Mouse (Mus musculus) ES-Bruce4 (cell line): Measurements from ENCODE around the gene Tgfbr2.

ENCODE experiments used
- CTCF ChIP-seq: IDR thresholded peaks from one replicate; pipeline ENCODE4 v1.8.1; 2011; ENCODE audit warnings: low read depth, low read length
- EP300 ChIP-seq: IDR thresholded peaks from 2 replicates; pipeline ENCODE4 v1.6.1; 2011; ENCODE audit warnings: low read depth, low read length; ENCODE audit not compliant: insufficient read depth
- POLR2A ChIP-seq: IDR thresholded peaks from one replicate; pipeline ENCODE4 v1.8.1; 2011; ENCODE audit warnings: low read length; ENCODE audit not compliant: insufficient read depth

GRCm38 (mm10) chr9:116128886-116129285 is 46.3 kb downstream of the Tgfbr2 start:
- TF ChIP-seq CTCF (no peak), EP300 (no peak), POLR2A (no peak)
